Mouse (Mus musculus): ENCODE measurements at regions not wholly inside any gene's neighbourhood (a gene's known extent, or its start where the extent isn't known, plus 50 kb on each side); places are given as distances from the start of the nearest gene placed in this dataset.

DNA sequence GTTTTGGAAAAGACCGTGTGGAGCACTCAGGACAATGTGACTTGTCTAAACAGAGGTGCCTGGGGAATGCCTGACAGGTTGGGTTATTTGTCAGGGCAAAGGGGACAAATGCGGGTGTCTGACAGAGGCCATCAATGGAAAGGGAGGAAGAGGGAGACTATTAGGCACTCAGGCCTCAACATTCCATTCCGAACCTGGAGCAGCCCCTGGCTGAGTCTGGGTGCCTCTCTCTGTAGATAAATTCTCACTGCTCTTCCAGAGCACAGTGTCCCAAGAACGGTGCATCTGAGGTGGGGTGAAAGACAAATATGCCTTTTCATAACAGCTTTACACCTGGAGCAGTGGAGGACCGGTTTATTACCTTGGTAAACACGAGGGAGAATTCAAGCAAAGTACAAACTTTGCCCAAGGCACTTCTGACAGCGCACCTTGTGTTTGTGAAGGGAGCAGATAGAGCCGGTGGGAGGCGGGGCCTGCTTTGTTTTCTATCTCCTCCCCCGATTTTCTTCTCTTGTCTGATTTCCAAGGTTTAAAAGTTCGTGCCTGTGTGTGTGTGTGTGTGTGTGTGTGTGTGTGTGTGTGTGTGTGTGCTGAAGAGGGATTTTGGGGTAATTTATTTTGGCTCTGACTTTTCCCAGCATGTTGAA lies 68.4 kb upstream of the Bcl6 start:
- no peak for DNase-seq (ENCODE audit: low read depth, low spot score)

GRCm38 (mm10) chr16:24056123-24056884 lies 67.7 kb upstream of the Bcl6 start:
- no peak for DNase-seq (ENCODE audit: low read depth, low spot score)

- no peak for DNase-seq (ENCODE audit: low read depth, low spot score)
Measured at GRCm38 (mm10) chr16:24054293-24054692, 65.6 kb upstream of the Bcl6 start.

DNA sequence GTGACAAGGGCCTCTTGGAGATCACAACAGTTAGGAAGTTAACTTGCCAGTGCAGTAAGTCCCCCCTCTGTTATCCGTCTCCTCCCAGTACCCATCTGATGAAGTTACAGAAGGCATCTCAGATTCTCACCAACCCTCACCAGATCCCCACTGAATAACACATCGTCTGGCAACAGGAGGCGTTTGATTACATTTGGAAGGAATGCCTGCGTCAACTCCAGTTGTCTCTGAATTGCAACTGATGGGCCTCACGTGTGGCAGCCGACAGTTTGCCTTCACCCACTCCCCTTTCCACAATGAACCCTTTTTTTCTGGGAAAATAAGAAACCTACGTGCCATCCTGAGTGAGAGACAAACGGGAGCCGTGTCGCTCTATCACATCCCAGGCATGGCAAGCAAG lies 64.8 kb upstream of the Bcl6 start:
- DNase-seq (ENCODE audit: low read depth, low spot score) = no peak

- DNase-seq (ENCODE audit: low read depth, low spot score) = peak; percentile 14
Measured at GRCm38 (mm10) chr16:24050856-24051640, 62.4 kb upstream of the Bcl6 start.

- no peak for DNase-seq (ENCODE audit: low read depth, low spot score)
Measured at GRCm38 (mm10) chr16:24043779-24044178, 55.1 kb upstream of the Bcl6 start.

DNA sequence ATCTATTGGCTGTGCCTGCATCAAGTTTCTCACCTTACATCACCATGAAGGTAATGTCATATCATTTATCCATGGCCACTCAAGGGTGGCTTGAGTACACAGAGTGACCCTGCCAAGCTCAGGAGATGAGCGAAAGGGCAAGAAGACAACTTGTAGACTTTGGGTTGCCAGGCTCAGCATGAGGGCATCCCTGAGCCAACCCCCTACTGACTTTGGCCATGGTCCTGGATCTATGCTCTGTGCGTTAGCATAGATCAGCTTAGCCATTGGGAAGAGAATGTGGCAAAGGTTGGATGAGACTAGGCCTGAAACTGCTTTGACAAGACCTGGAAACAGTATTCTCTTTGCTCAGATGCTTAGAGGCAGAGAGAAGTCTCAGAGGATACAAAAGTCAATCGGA lies 54.3 kb upstream of the Bcl6 start:
- DNase-seq (ENCODE audit: low read depth, low spot score) = no peak

- DNase-seq (ENCODE audit: low read depth, low spot score) = no peak
Measured at GRCm38 (mm10) chr16:24042216-24042615, 53.6 kb upstream of the Bcl6 start.

- DNase-seq (ENCODE audit: low read depth, low spot score) = no peak
Measured at GRCm38 (mm10) chr16:24041403-24041802, 52.8 kb upstream of the Bcl6 start.

DNA sequence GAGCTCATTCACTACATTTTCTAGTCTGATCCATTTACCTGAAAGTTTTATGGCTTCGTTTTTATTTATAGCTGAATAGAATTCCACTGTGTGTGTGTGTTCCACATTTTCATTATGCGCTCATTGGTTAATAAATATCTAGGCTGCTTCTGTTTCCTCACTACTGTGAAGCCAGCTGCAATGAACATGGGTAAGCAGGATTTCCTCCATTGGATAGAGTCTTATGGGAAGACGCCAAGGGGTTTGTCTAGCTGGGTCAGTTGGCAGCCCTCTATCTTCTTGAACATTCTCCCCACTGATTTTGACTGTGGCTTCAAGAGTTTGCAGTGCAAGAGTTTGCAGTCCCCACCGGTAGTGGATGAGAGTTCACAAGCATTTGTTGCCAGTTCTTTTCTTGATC lies 51.1 kb upstream of the Bcl6 start:
- no peak for DNase-seq (ENCODE audit: low read depth, low spot score)
